Mouse (Mus musculus) cerebellum, adult 11-12 months (tissue): Measurements from ENCODE around the gene Lsm12.
"Not testable (repeated sequence)": the region's sequence is repeated elsewhere in the genome, so short reads cannot be mapped to it uniquely, and the experiment has no call there.

ENCODE experiments used
- DNase-seq: peaks from one replicate; pipeline ENCODE4 v3.0.0; 2022

Gene Lsm12

DNA sequence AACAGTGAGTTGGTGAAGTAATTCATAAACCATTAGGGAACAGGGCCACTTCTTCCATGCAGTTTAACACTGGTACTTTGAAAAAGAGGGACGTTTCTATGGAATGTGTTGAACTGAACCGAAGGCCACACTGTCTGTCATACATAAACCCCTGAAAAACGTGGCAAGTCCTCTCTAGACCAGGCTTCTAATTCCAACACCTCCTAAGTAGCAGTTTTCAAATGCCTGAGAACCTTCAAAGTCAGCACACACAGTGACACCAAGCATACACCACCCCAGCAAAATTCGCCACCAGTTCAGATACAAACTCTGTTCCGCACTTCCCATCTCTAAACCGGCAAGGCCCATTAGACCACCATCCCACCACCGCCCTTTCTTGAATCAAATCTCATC lies 847 bp downstream of the Lsm12 start:
- DNase-seq: no peak

- DNase-seq: no peak
Observed at GRCm38 (mm10) chr11:102179836-102180235, 5.3 kb downstream of the Lsm12 start.

GRCm38 (mm10) chr11:102168689-102169088 lies 16.4 kb downstream of the Lsm12 start:
- no peak for DNase-seq

- no peak for DNase-seq
Observed at GRCm38 (mm10) chr11:102167539-102167938, 17.6 kb downstream of the Lsm12 start.

GRCm38 (mm10) chr11:102165971-102166722 lies 18.9 kb downstream of the Lsm12 start:
- DNase-seq: peak; percentile 74

DNA sequence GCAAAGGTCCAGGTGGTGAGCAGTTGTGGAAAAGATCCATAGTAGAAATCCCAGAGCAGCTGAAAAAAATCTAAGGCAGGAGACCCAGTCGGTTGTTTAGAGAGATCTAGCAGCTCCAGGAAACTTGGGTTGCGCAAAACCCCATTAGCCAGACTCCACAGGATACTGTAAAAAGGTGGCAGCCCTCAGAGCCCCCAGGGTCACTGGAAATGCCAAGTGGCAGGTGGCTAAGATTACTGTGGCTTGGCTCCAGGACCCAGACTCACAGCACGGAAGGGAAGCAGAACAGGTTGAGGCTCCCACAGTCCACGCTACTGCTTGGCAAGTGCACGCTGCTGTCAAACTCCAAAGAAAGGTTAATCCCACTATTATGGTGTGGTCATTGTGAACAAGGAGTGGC lies 25.3 kb downstream of the Lsm12 start:
- peak; percentile 81 for DNase-seq

GRCm38 (mm10) chr11:102158024-102158423 lies 27.1 kb downstream of the Lsm12 start:
- DNase-seq: not testable (repeated sequence)

DNA sequence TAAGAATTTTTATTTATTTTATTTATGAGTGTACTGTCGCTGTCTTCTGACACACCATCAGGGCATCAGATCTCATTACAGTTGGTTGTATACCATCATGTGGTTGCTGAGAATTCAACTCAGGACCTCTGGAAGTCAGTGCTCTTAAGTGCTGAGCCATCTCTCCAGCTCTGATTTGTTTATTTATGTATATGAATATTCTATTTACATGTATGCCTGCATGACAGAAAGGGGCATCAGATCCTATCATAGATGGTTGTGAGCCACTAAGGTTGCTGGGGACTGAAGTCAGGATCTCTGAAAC lies 28.4 kb downstream of the Lsm12 start:
- DNase-seq: no peak

DNA sequence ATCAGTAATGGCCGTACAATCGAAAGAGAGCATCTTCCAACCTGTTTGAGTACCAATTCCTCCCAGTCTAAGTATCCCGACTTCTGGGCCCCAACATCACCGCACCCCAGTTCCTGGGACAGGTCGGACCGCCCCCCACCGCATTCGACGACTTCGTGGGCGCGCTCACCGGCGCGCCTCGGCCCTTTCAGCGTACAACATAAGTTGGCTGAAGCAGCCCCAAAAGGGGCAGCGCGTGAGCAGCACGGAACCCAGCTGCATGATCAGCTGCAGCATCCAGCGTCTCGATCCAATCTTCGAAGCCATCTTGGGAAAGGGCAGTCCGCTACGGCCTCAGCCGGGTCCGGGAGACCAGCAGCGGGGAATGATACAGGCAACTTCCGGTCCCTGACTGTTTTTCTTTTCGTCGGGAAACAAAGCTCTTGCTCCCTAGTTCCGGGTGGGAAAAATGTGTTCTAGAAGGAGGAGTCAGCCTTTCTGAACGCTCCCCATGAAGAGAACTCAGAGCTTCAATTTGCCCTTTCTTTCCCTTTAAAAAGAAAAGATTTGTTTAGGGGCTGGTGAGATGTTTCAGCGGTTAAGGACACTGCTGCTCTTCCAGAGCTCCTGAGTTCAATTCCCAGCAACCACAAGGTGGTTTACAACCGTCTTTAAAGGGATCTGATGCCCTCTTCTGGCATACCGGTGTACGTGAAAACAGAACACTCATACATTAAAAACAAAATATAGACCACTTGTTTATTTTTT lies 28.9 kb downstream of the Lsm12 start, which contains the start of gene Tmem101:
TSS of gene Tmem101 (minus strand) at position 366 of the 747 bp plus-strand sequence.
- peak; percentile 86 for DNase-seq

- DNase-seq: no peak
Observed at GRCm38 (mm10) chr11:102147213-102147989, 37.7 kb downstream of the Lsm12 start.

- DNase-seq: no peak
Observed at GRCm38 (mm10) chr11:102146531-102146930, 38.6 kb downstream of the Lsm12 start.

- no peak for DNase-seq
Observed at GRCm38 (mm10) chr11:102146005-102146404, 39.1 kb downstream of the Lsm12 start.

DNA sequence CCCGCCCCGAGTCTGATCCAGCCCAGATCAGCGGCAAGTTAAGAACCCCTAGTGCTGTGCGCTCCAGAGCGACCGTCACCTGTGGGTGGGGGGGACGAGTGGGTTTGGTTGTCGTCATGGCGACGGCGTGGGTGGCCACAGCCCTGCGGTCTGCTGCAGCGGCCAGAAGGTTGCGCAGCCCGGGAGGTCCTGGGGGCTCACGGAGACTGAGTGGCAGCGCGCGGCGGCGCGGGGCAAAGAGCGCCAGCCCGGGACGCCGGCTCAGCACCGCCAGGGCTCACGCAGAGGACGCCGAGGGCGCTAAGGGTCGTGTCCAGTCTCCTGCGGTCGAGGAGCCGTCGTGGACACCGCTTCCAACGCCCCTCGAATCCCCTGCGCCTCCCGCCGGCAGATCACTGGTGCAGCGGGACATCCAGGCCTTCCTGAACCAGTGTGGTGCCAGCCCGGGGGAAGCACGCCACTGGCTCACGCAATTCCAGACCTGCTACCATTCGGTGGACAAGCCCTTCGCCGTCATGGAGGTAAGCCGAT lies 39.6 kb downstream of the Lsm12 start, which contains the start of gene Nags:
TSS of gene Nags (plus strand) at position 43 of the 531 bp plus-strand sequence.
- no peak for DNase-seq

- DNase-seq: no peak
Observed at GRCm38 (mm10) chr11:102144957-102145470, 40.1 kb downstream of the Lsm12 start.

DNA sequence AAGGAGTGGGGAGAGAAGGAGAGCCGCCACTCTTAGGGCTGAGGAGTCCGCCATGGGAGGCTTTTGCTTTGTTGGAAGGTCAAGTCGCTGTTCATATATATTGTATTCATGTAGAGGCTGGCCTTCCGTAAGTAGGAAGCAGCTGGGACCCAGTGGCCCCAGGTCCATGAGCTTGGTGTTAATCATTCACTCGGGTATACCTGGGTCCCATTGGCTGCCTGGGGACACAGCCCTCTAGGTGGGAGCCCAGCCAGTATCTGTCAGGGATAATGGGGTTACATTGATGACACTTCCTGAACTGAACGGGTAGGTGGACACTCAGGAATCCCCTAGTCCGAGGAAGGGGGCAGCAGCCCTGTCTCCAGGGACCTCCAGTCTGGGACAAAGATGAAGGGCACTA lies 42.7 kb downstream of the Lsm12 start:
- no peak for DNase-seq

GRCm38 (mm10) chr11:102140508-102140907 lies 44.6 kb downstream of the Lsm12 start:
- DNase-seq: no peak

- peak; percentile 57 for DNase-seq
Observed at GRCm38 (mm10) chr11:102138447-102138740, 46.7 kb downstream of the Lsm12 start.

DNA sequence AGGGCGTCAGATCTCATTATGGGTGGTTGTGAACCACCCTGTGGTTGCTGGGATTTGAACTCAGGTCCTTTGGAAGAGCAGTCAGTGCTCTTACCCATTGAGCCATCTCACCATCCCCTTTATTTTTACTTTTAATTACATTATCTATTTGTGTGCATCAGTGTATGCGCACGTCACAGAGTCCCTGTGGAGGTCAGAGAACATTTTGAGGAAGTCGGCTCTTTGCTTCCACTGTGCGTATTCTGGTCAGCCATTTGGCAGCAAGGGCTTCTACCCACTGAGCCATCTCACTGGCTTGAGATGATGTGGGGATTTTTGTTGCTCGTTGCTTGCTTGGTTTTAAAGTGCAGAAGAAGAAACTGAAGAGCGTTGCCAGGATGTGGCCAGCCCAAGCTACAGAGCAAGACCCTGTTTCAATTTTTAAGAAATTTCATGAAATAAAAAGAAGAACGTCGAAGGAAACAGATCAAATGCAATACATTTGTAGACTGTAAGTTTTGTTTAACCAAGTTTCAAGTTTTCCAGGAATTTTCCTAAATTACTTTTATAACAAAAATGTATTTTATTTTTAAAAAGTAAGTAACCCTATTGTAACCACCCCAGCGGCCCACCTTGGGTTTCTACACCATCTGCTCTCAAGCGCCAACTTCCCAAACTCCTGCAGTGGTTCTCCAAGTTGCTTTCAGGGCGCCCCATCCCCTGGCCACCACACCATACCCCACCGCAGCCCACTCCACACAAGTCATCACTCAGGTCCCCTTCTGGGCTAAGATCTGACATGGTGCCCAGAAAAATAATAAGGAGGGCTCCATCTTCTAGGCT lies 47.3 kb downstream of the Lsm12 start:
- DNase-seq: no peak

DNA sequence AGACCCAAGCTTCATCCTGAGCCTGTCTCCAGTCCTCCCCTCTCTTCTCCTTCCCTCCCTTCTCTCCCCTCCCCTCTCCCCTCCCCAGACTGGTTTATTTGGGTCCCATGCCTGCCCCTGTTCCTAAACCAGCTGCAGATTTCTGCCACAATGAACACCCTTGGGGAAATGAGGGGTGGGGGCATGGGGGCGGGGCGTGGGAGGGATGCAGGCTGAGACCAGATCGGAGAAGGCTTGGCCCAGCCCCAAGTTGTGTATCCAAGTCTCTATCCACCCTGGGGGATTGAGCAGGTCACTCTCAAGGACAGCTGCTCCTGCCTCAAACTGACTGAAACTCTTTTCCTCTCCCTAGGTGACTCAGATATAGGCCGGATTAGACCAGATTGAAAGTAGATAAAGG lies 50.6 kb downstream of the Lsm12 start:
- no peak for DNase-seq

DNA sequence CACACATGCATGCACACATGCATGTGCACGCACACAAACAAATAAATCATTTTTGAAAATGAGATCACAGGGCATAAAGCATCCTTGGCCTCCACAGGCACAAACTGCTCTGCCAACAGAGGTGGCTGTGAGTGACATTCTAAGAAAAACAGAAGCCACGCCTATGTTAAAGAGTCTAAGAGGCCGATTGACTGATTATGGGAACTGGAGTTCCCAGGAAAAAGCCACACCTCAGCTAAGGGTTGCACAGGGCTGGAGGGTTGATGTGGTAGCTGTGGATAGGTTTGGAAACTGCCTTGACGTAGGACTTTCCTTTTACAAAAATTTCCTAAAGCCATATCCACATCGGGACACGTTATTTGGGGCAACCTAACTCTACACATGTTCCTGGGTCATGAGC lies 67.7 kb downstream of the Lsm12 start:
- no peak for DNase-seq

DNA sequence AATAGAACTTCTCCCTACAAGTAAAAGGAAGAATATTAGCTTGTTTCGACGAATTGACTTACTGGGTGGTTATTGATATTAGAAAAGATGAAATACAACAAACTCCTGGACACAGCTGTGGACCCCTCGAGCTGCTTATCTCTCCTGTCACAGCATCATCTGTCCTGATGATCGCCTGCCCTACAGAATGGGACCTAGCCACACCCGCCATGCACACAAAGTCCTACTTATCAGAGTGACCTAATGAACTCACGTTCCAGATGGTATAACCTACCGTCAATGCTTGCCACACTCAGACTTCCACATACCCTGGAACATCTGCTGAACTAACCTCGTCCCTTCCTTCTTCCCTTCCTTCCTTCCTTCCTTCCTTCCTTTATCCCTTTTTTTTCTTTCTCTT lies 68.9 kb downstream of the Lsm12 start:
- no peak for DNase-seq
